Mouse (Mus musculus): Measurements from ENCODE around the gene Rps19.

DNA sequence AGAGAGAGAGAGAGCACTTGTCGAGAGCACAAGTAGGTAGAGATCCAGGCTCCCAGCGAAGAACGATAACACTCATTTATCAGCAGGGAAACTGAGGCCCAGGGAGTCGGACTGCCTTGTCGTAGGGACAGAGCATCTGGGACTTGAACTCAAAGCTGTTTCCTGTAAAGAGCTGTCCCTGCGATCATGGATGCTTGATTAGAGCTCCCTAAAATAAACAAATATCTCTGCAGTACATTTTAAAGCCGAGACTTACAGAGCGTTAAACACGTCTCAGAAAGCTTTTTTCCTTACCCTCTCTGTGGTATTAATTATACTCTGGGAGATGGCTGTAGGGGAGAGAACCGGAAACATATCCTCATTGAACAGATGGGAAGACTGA is 19.3 kb downstream of the Rps19 start:
- TF ChIP-seq CTCF (IDR thresholded peaks at IDR 0.05; ENCODE audit: borderline replicate concordance, extremely low read depth, insufficient read depth, insufficient read length): no peak
- no peak for TF ChIP-seq POLR2A (IDR thresholded peaks at IDR 0.05; ENCODE audit: borderline replicate concordance, extremely low read depth, insufficient read depth, insufficient read length, poor library complexity, severe bottlenecking)

Measured in brain, embryonic 14.5 days (tissue).